Mouse (Mus musculus): ENCODE data around the gene Adam19.
"Not testable (repeated sequence)": the region's sequence is repeated elsewhere in the genome, so short reads cannot be mapped to it uniquely, and the experiment has no call there.

Adam19 gene

DNA sequence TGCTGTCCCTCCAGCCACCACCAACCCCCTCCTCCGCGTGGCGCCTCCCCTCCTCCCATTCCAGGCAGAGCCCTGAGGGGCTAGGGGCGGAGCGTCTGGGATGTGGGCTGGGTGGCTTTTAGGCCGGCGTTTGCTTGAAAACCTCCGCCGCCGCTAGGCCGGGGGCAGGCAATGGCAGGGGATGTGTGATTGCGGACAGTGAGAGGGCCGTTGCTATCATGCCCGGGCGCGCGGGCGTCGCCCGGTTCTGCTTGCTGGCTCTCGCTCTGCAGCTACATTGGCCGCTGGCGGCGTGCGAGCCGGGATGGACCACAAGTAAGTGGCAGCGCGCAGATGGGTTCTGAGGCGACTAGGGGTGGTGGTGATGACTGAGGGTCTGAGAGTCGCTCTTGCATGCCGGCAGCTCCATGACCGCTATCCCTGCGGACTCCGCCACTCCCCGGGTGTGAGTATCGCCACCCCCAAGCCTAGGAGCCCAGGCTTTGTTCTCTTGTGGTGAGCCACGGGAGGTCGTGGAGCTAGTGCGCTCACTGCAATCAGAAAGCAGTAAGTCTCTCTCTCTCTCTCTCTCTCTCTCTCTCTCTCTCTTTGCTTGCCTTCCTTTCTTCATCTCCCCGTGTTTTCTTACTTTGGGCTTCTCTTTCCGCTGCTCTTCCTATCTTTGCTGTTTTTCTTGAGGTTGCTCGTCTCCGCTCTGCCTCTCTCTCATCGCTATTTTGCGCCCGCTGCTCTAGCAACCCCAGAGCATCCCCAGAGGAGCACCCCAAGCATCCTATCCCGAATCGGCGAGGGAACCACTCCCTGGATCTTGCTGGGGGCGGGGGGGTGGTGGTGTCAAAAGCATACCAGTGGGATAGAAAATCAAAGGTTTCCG is at the start of gene Adam19:
TSS of gene Adam19 (plus strand) at position 97 of the 874 bp plus-strand sequence.
- DNase-seq (ENCODE audit: low read depth, low spot score): no peak

DNA sequence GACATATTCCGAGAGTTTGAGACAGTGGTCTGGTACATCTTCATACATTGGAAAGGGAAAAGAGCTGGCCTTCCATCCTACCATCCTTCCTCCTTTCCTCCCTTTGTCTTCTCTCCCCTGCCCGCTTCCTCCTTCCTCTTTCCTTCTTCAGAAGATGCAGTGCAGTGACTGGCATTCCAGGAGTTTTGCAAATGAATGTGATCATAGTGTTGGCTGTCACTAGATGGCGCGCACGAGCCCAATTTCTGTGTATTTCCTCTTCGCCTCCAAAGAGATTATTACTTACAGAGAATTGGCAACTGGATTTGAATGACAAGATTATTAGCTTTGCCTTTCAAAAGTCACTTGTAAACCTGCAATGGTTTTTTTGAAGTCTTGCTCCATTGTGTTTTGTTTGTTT is 39.7 kb upstream of the Adam19 start:
- peak; percentile 43 for DNase-seq (ENCODE audit: low read depth, low spot score)

- DNase-seq (ENCODE audit: low read depth, low spot score): no peak
Measured at GRCm38 (mm10) chr11:46020246-46020645, 35.5 kb upstream of the Adam19 start.

- no peak for DNase-seq (ENCODE audit: low read depth, low spot score)
Measured at GRCm38 (mm10) chr11:46021850-46022249, 33.9 kb upstream of the Adam19 start.

GRCm38 (mm10) chr11:46022983-46023382 is 32.8 kb upstream of the Adam19 start:
- DNase-seq (ENCODE audit: low read depth, low spot score): no peak

GRCm38 (mm10) chr11:46025962-46026392 is 29.8 kb upstream of the Adam19 start:
- DNase-seq (ENCODE audit: low read depth, low spot score): no peak

DNA sequence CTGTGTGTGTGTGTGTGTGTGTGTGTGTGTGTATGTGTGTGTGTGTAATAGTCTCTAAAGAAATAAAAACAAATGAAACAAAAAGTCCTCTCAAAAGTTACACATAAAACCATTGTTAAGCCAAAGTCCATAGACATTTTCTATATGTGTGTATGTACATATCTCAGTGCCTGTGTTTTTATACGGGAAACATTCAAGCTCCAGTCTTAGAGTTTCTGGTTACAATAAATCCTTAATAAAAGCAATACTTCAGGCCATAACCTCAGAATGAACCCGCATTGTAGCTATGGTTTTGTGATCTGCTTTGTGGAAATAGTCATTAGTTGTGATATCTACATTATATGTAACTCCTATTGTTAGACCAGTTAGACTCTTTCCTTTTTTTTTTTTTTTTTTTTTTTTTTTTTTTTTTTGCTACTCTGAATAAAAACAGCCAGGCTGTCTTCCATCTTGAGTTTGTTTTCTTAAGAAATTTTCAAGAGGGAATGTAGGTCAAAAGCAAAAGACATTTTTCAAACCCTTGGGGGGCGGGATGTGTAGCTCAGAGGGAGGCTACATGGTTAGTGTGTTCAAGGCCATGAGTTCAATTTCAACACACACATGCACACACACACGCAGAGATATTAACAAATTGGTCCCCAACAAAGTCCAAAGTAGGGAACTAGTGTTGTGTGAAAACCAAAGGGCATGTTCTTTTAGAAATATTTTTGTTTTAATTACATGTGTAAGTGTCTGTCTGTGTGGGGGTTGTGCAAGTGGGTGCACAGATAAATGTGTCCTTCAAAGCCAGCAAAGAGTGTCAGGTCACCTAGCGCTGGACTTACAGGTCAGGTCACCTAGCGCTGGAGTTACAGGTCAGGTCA is 27.6 kb upstream of the Adam19 start:
- no peak for DNase-seq (ENCODE audit: low read depth, low spot score)

DNA sequence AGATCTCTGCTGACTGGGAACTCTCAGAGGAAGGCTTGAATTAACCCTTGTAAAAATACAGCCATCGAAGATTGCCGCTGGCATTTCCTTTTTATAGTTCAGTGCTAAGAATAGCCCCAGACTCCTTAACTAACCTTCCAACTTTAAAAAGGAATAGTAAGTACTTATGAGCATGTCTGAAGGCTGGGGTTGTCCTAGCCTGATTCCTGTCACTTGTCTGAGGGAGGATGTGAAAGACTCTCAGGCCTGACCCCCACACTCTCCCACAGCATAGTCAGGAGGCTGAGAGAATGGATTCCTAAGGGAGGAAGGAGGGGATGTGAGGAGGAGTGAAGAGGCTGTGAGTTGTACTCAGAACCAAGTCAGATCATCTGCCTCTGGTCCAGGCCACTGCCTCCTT is 26.3 kb upstream of the Adam19 start:
- DNase-seq (ENCODE audit: low read depth, low spot score): no peak

DNA sequence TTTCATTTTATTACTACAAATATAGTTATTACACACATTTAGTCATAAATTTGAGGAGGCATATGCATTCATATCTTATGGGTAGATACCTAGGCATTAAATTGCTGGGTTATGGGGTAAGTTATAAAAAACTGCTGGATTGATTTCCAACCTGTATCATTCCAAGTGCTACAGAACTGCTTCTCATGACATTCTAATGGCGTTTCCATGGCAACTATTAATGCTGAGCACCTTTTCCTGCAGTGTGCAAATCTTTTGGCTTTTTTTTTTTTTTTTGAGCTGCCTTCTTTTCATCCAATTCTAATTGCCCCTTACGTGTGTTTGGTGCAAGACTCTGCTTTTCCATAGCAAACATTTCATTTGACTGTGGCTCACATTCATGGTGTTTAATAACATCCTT is 25.8 kb upstream of the Adam19 start:
- DNase-seq (ENCODE audit: low read depth, low spot score): no peak

GRCm38 (mm10) chr11:46031470-46031869 is 24.3 kb upstream of the Adam19 start:
- DNase-seq (ENCODE audit: low read depth, low spot score): no peak

- no peak for DNase-seq (ENCODE audit: low read depth, low spot score)
Measured at GRCm38 (mm10) chr11:46032956-46033355, 22.8 kb upstream of the Adam19 start.

GRCm38 (mm10) chr11:46036374-46036773 is 19.4 kb upstream of the Adam19 start:
- DNase-seq (ENCODE audit: low read depth, low spot score): no peak

DNA sequence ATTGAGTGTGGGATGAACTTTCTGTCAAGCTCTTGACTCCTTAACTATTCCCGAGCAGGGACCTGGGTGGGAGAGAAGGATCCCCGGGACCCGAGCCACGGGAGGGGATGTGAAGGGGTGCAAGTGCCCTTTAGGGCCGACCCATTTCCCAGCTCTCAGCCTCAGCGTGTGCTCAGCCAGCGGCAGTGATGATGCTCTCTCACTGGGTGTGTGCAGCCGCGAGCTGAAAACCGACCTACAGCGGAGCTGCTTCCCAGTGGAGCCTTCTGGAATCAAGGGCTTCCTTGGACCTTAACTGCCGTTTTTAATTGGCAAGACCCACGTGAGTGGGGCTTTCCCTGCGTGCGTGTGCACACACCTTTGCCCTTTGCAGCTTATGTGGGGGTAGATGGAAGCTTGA is 16.9 kb upstream of the Adam19 start:
- DNase-seq (ENCODE audit: low read depth, low spot score): no peak

DNA sequence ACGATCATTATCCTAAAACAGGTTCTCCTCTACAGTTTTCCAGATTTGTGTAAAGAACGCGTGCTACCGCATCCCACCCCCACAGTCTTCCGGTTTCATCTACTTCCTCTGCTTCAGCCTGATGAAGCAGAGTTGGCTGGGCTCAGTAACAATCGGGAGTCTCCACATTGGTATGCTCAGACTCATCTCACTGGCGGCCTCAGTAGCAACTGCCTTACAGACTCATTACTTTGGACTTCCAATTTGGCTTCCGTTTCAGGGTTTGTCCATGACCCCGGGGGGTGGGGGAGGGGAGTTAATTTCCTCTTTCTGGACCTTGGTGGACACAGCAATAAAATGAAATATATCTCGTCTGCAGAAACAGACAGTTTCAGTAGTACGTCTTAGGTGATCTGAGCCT is 16.5 kb upstream of the Adam19 start:
- DNase-seq (ENCODE audit: low read depth, low spot score): no peak

DNA sequence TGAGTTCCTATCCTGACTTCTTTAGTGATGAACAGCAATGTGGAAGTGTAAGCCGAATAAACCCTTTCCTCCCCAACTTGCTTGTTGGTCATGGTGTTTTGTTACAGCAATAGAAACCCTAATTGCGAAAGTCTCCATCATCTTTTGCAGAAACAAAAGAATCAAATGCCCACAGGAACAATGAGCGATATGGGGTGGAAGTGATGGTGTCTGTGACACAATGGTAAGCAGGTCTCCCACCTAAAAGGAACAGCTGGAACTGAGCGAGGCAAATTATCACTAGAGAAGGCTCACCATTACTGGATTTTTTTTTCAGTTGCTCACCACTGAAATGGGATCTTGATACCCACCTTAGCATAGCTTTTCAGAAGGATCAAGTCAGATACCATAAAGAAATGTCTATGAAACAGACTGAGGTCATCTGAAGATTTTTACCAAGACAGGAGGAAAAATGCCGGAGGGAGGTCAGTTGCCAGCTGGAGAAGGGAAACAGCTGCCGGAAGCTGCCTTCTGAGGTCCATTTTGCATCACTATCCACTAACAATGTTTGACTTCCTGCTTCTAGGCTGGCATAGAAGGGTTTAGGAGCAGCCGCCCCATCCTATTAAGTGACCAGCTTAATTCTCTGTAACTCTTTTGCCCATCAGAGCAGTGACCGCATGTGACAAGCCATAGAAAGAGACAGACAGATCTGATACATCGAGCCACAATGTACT is 14.8 kb upstream of the Adam19 start:
- DNase-seq (ENCODE audit: low read depth, low spot score): no peak

DNA sequence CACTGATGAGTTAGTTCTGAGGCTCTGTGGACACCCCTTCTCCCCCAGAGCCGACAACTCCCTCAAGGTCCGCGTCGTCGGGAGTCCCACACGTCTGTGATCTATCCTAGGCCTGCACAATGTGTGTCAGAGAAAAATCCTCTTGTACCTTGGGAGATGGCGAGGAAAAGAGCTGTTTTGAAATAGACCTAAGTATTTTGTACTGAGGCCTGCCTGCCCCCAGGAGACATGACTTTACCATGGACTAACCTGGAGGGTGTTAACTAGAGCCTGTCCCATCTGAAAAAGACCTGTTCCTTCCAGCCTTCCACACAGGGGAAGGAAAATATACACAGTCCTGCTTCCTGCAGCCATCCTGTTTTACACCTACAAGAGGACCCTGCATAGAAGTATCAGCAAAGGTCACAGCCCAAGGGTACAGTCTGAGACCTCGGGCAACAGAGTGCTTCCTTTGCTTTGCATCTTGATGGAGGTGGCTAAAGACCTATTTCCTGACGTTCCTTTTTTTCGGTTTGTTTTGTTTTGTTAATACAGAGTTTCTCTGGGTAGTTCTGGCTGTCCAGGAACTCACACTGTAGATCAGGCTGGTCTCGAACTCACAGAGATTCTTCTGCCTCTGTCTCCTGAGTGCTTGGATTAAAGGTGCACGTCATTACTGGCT is 14.1 kb upstream of the Adam19 start:
- no peak for DNase-seq (ENCODE audit: low read depth, low spot score)

- no peak for DNase-seq (ENCODE audit: low read depth, low spot score)
Measured at GRCm38 (mm10) chr11:46044781-46045180, 11.0 kb upstream of the Adam19 start.

- no peak for DNase-seq (ENCODE audit: low read depth, low spot score)
Measured at GRCm38 (mm10) chr11:46047264-46047663, 8.5 kb upstream of the Adam19 start.

GRCm38 (mm10) chr11:46052105-46052659 is 3.6 kb upstream of the Adam19 start, which contains the start of gene Gm12166:
Gene Gm12166, minus strand, starts transcription at chr11:46052321.
- DNase-seq (ENCODE audit: low read depth, low spot score): not testable (repeated sequence)

DNA sequence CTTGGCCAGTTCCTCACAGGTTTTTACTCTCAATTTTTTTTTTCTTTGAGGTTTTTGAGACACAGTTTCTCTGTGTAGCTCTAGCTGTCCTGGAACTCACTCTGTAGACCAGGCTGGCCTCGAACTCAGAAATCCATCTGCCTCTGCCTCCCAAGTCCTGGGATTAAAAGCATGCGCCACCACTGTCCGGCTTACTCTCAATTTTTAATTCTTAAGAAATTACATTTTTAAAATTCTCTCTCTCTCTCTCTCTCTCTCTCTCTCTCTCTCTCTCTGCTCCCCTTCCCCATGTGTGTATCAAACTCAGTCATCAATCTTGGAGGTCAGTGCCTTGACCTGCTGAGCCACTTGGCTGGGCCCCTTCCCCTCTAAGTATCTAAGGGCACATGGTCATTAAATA is 2.3 kb upstream of the Adam19 start:
- DNase-seq (ENCODE audit: low read depth, low spot score): not testable (repeated sequence)

GRCm38 (mm10) chr11:46054311-46054710 is 1.5 kb upstream of the Adam19 start:
- DNase-seq (ENCODE audit: low read depth, low spot score): no peak
